Mouse (Mus musculus) neural tube, embryonic 14.5 days (tissue): ENCODE measurements around the gene Sass6. TPM values are rescaled to one million over a fixed set of nuclear protein-coding genes. Genes with fewer than 3 reads are reported as not detected.
A peak's percentile ranks its signal among the peaks of the same experiment; 100 is the strongest.
"Not testable (repeated sequence)": the region's sequence is repeated elsewhere in the genome, so short reads cannot be mapped to it uniquely, and the experiment has no call there.

ENCODE experiments used
- ATAC-seq: fragments of 200-750 bp; cut with Nextera tagmentation; 2 replicates; pipeline ENCODE4 v1.8.0; 2017; ENCODE audit warnings: low read depth, mild to moderate bottlenecking, moderate TSS enrichment, moderate library complexity
- H3K27ac ChIP-seq: fragments of 300-500 bp; sonication (generic); 2 replicates; pipeline ENCODE4 v1.5.1; 2014; ENCODE audit warnings: low read depth, mild to moderate bottlenecking, control low read depth, low read length, moderate library complexity, mixed read lengths
- H3K27me3 ChIP-seq: fragments of 300-500 bp; sonication (generic); 2 replicates; pipeline ENCODE4 v1.6.1; 2014; ENCODE audit warnings: low read length; ENCODE audit not compliant: control insufficient read depth, insufficient read depth
- H3K36me3 ChIP-seq: fragments of 300-500 bp; sonication (generic); 2 replicates; pipeline ENCODE4 v1.6.1; 2014; ENCODE audit warnings: low read length, mixed read lengths; ENCODE audit not compliant: control insufficient read depth, insufficient read depth
- H3K4me1 ChIP-seq: fragments of 300-500 bp; sonication (generic); 2 replicates; pipeline ENCODE4 v1.6.1; 2014; ENCODE audit warnings: low read length; ENCODE audit not compliant: control insufficient read depth, insufficient read depth
- H3K4me2 ChIP-seq: fragments of 300-500 bp; sonication (generic); 2 replicates; pipeline ENCODE4 v1.6.1; 2014; ENCODE audit warnings: mild to moderate bottlenecking, low read depth, low read length, control low read depth
- H3K4me3 ChIP-seq: fragments of 300-500 bp; sonication (generic); 2 replicates; pipeline ENCODE4 v1.5.1; 2014; ENCODE audit warnings: low read depth, low read length, control low read depth, mixed read lengths
- H3K9ac ChIP-seq: fragments of 300-500 bp; sonication (generic); replicated peaks from 2 replicates; pipeline ENCODE4 v1.6.1; 2014; ENCODE audit warnings: low read depth, mild to moderate bottlenecking, control low read depth, low read length, mixed read lengths
- H3K9me3 ChIP-seq: fragments of 300-500 bp; sonication (generic); 2 replicates; pipeline ENCODE4 v1.6.1; 2016; ENCODE audit warnings: low read length; ENCODE audit not compliant: control insufficient read depth
- WGBS: fragments of 180-500 bp; shearing (Covaris S2); extraction: QIAGEN DNeasy Blood & Tissue Kit; methylation state at CpG from one replicate; pipeline ENCODE4 v1.1.7; 2014; 5-methylcytosine and 5-hydroxymethylcytosine counted together
- polyA plus RNA-seq: library from polyadenylated mRNA; unstranded; fragments of >200 nt; fragmentation: Nextera tagmentation; extraction: Ambion mirVana; gene quantifications from 2 replicates; pipeline ENCODE4 v1.2.1, GENCODE M21; 2014

Sass6 gene
- polyA plus RNA-seq, result 16.2 and 16.5 TPM in 2 replicates

DNA sequence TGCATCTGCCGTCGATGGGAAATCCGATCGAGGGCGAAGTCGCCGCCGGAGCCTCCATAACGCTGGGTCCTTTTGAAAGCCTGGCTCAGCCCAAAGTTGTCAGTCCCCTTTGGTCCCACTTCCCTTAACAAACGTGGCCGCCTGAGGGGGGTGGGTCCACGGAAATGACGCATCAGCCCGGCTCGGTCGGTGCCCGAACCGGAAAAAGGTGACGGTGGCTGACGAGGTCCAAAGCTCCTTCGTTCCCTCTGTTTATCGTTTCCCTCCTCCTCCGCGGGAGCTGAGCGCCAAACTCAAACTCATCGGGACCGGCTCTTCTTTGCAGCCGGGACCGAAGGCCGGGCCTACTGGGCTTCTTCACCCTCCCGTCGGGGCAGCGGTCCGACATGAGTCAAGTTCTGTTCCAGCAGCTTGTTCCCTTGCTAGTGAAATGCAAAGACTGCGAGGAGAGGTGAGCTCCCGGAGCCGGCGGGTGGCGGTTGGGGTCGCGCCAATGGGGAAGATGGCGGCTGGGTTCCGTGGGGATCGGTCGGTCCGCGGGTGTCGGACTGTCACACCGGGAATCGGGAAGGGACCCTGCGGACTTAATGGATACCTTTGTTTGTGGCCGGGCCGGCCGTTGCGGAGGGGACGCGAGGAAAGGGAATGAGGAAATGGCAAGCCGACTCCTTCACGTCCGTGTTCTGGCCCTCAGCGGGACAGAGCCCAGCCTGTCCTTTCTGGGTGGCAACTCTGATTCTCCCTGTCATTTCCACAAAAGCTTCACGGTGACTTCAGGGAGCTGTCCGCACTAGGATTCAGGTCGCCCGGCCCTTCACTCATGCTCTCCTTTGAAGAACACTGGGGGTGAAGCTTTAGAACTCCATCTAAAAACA is at the start of gene Sass6:
Gene Sass6, plus strand, starts transcription at position 255 of the 875 bp plus-strand sequence.
- ATAC-seq, result peak; percentile 98
- under 1% methylated on average over 65 of the region's 65 CpGs for WGBS
- H3K36me3 ChIP-seq, result peaks cover 14% of the 10 kb centered on the region; the same call in 1 of the 2 replicates
- no peaks in the 10 kb centered on the region for H3K9me3 ChIP-seq
- peak within 1 kb of the TSS; percentile 37 for H3K9ac ChIP-seq
- H3K27ac ChIP-seq, result peak within 1 kb of the TSS; percentile 68
- H3K4me2 ChIP-seq, result peak within 1 kb of the TSS; percentile 87
- H3K4me1 ChIP-seq, result 0 out of 2 replicates have a peak, but pooled peaks cover 2% of the 10 kb centered on the region
- no peaks in the 10 kb centered on the region for H3K27me3 ChIP-seq
- H3K4me3 ChIP-seq, result peak within 1 kb of the TSS; percentile 82

DNA sequence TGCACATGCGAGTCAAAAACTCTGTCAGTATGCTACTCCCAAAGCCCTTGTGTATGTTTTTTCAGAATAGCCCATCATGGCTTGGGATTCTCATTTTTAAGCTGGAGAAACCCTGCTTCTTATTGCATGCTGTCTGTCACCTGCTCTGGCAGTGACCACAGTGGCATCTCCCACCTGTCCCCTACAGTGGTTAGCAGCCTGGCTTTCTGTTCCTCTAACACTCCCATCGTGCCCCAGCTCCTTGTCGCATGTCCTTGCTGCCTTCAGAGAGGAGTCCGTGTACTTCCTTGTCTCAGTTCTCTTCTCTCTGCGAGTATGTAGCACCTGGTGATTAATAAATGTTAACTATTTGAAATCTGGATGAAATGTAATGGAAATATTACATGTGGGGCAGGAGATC is 47.4 kb upstream of the Sass6 start:
- Histone ChIP-seq H3K4me3 (no peak overlapping the region), H3K4me1 (no peaks in the 10 kb centered on the region), H3K27ac (no peak overlapping the region), H3K36me3 (peaks cover 9% of the 10 kb centered on the region), H3K4me2 (no peak overlapping the region), H3K9me3 (no peaks in the 10 kb centered on the region), H3K9ac (no peak overlapping the region), H3K27me3 (no peaks in the 10 kb centered on the region)
- WGBS, result 89% methylated on average over 5 of the region's 5 CpGs
- ATAC-seq, result no peak

DNA sequence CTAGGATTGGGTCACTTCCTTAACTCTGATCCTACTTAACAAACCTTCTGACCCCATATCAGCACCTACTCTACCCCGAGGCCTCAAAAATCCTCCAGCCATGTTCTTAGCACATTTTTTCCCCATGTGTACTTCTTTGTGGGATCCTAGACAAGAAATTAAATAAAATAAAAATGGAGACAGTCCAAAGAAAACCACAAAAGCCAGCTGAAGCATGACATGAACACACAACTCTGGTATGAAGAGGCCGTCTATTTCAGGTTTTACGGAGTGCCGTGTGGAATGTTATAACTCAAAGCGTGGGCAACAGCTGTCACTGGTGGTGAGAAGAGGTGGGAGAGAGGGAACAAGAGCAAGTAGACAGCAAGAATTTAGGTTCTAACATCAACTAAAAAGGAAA is 43.4 kb upstream of the Sass6 start:
- 97% methylated on average over 5 of the region's 5 CpGs for WGBS
- Histone ChIP-seq H3K9ac (no peak overlapping the region), H3K4me3 (no peak overlapping the region), H3K36me3 (peaks cover 3% of the 10 kb centered on the region), H3K27me3 (no peaks in the 10 kb centered on the region), H3K4me2 (no peak overlapping the region), H3K9me3 (no peaks in the 10 kb centered on the region), H3K4me1 (no peaks in the 10 kb centered on the region), H3K27ac (no peak overlapping the region)
- ATAC-seq, result no peak

GRCm38 (mm10) chr3:116561315-116561714 is 33.5 kb upstream of the Sass6 start:
- H3K4me2 ChIP-seq, H3K9me3 ChIP-seq, H3K9ac ChIP-seq, H3K27me3 ChIP-seq, H3K4me3 ChIP-seq, H3K36me3 ChIP-seq, H3K27ac ChIP-seq, ATAC-seq, H3K4me1 ChIP-seq: not testable (repeated sequence)
- 98% methylated on average over 13 of the region's 14 CpGs for WGBS

GRCm38 (mm10) chr3:116562408-116563094 is 32.2 kb upstream of the Sass6 start, which contains the start of gene Lrrc39:
Lrrc39 (plus strand) TSS chr3:116562973.
- no peaks in the 10 kb centered on the region for H3K4me1 ChIP-seq
- no peak for ATAC-seq
- no peak within 1 kb of the TSS for H3K4me3 ChIP-seq
- H3K27ac ChIP-seq, result no peak within 1 kb of the TSS
- WGBS, result 84% methylated on average over 7 of the region's 7 CpGs
- no peaks in the 10 kb centered on the region for H3K27me3 ChIP-seq
- no peaks in the 10 kb centered on the region for H3K9me3 ChIP-seq
- H3K4me2 ChIP-seq, result no peak within 1 kb of the TSS
- H3K9ac ChIP-seq, result no peak within 1 kb of the TSS
- no peaks in the 10 kb centered on the region for H3K36me3 ChIP-seq

GRCm38 (mm10) chr3:116563095-116563492 is 31.7 kb upstream of the Sass6 start:
- no peak for ATAC-seq
- no peak overlapping the region for H3K4me3 ChIP-seq
- H3K9ac ChIP-seq, result no peak overlapping the region
- H3K4me1 ChIP-seq, result no peaks in the 10 kb centered on the region
- H3K27ac ChIP-seq, result no peak overlapping the region
- no peak overlapping the region for H3K4me2 ChIP-seq
- no peaks in the 10 kb centered on the region for H3K36me3 ChIP-seq
- H3K9me3 ChIP-seq, result no peaks in the 10 kb centered on the region
- 86% methylated on average over 7 of the region's 7 CpGs for WGBS
- no peaks in the 10 kb centered on the region for H3K27me3 ChIP-seq

GRCm38 (mm10) chr3:116570628-116571027 is 24.2 kb upstream of the Sass6 start:
- H3K27ac ChIP-seq, result no peak overlapping the region
- WGBS, result 79% methylated on average over 2 of the region's 2 CpGs
- no peaks in the 10 kb centered on the region for H3K27me3 ChIP-seq
- no peaks in the 10 kb centered on the region for H3K9me3 ChIP-seq
- ATAC-seq, result no peak
- H3K9ac ChIP-seq, result no peak overlapping the region
- H3K4me3 ChIP-seq, result no peak overlapping the region
- H3K4me1 ChIP-seq, result no peaks in the 10 kb centered on the region
- no peak overlapping the region for H3K4me2 ChIP-seq
- H3K36me3 ChIP-seq, result no peaks in the 10 kb centered on the region

GRCm38 (mm10) chr3:116577286-116577685 is 17.5 kb upstream of the Sass6 start:
- 56% methylated on average over 3 of the region's 3 CpGs for WGBS
- Histone ChIP-seq H3K36me3 (peaks cover 14% of the 10 kb centered on the region), H3K4me3 (no peak overlapping the region), H3K27ac (no peak overlapping the region), H3K4me1 (no peaks in the 10 kb centered on the region), H3K9ac (no peak overlapping the region), H3K27me3 (no peaks in the 10 kb centered on the region), H3K4me2 (no peak overlapping the region), H3K9me3 (no peaks in the 10 kb centered on the region)
- no peak for ATAC-seq

GRCm38 (mm10) chr3:116582201-116582600 is 12.6 kb upstream of the Sass6 start:
- WGBS, result 95% methylated on average over 9 of the region's 9 CpGs
- H3K9ac ChIP-seq, result no peak overlapping the region
- no peaks in the 10 kb centered on the region for H3K27me3 ChIP-seq
- no peak overlapping the region for H3K27ac ChIP-seq
- H3K36me3 ChIP-seq, result peaks cover 41% of the 10 kb centered on the region
- H3K4me1 ChIP-seq, result no peaks in the 10 kb centered on the region
- H3K4me3 ChIP-seq, result no peak overlapping the region
- H3K9me3 ChIP-seq, result no peaks in the 10 kb centered on the region
- ATAC-seq, result no peak
- no peak overlapping the region for H3K4me2 ChIP-seq
